Mouse (Mus musculus) forebrain, embryonic 13.5 days (tissue): ENCODE results near the gene Ablim1. TPM values are rescaled to one million over a fixed set of nuclear protein-coding genes. Genes with fewer than 3 reads are reported as not detected.

Source experiments
- ATAC-seq: fragments of 200-750 bp; cut with Nextera tagmentation; 2 replicates; pipeline ENCODE4 v1.8.0; 2017
- H3K27ac ChIP-seq: fragments of 300-500 bp; sonication (generic); 2 replicates; pipeline ENCODE4 v1.5.1; 2015; ENCODE audit warnings: inconsistent platforms, mild to moderate bottlenecking, moderate library complexity
- H3K27me3 ChIP-seq: fragments of 300-500 bp; sonication (generic); 2 replicates; pipeline ENCODE4 v1.6.1; 2015; ENCODE audit warnings: mild to moderate bottlenecking, inconsistent platforms
- H3K36me3 ChIP-seq: fragments of 300-500 bp; sonication (generic); 2 replicates; pipeline ENCODE4 v1.6.1; 2015; ENCODE audit warnings: mild to moderate bottlenecking, inconsistent platforms; ENCODE audit not compliant: poor library complexity, severe bottlenecking
- H3K4me1 ChIP-seq: fragments of 300-500 bp; sonication (generic); 2 replicates; pipeline ENCODE4 v1.6.1; 2015; ENCODE audit warnings: inconsistent platforms
- H3K4me2 ChIP-seq: fragments of 300-500 bp; sonication (generic); 2 replicates; pipeline ENCODE4 v1.6.1; 2015; ENCODE audit warnings: inconsistent platforms, mild to moderate bottlenecking, moderate library complexity
- H3K4me3 ChIP-seq: fragments of 300-500 bp; sonication (generic); 2 replicates; pipeline ENCODE4 v1.5.1; 2015; ENCODE audit warnings: mild to moderate bottlenecking, inconsistent platforms
- H3K9ac ChIP-seq: fragments of 300-500 bp; sonication (generic); 2 replicates; pipeline ENCODE4 v1.6.1; 2015; ENCODE audit warnings: mild to moderate bottlenecking, inconsistent platforms
- H3K9me3 ChIP-seq: fragments of 300-500 bp; sonication (generic); replicated peaks from 2 replicates; pipeline ENCODE4 v1.6.1; 2016; ENCODE audit warnings: inconsistent platforms
- WGBS: fragments of 180-500 bp; shearing (Covaris S2); methylation state at CpG from one replicate; pipeline ENCODE4 v1.1.7; 2015; 5-methylcytosine and 5-hydroxymethylcytosine counted together
- polyA plus RNA-seq: library from polyadenylated mRNA; unstranded; fragments of >200 nt; fragmentation: Nextera tagmentation; extraction: Ambion mirVana; gene quantifications from 2 replicates; pipeline ENCODE4 v1.2.1, GENCODE M21; 2015

Ablim1 gene
- polyA plus RNA-seq, 1 experiment from 2014 or later = 16.5 TPM

- no peak overlapping the region for H3K9ac ChIP-seq
- no peaks in the 10 kb centered on the region for H3K27me3 ChIP-seq
- no peaks in the 10 kb centered on the region for H3K4me1 ChIP-seq
- H3K27ac ChIP-seq = no peak overlapping the region
- no peak overlapping the region for H3K4me3 ChIP-seq
- no peaks in the 10 kb centered on the region for H3K9me3 ChIP-seq
- 83% methylated on average over 2 of the region's 2 CpGs for WGBS
- no peaks in the 10 kb centered on the region for H3K36me3 ChIP-seq
- H3K4me2 ChIP-seq = no peak overlapping the region
- no peak for ATAC-seq
These were observed 145.2 kb downstream of the Ablim1 start for GRCm38 (mm10) chr19:57169485-57169884.

DNA sequence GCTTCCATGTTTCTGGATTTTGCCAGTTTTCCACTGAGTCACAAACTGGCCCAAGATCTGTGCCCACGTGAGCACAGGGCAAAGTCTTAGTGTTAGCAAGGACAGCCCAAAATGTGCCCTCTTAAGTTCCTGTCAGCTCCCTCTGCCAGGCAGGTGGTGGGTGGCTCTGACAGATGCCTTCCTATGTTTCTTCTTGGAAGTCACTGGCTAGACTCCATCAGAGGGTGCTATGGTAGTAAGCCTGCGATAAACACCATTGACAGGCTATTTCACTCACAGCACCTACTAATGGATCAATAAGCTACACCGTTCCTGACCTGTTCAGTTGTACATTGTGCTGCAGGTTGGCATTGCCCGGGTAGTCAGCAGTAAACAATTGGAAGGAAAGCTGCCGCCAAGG is 147.0 kb downstream of the Ablim1 start:
- Histone ChIP-seq H3K4me3 (no peak overlapping the region), H3K27ac (no peak overlapping the region), H3K36me3 (no peaks in the 10 kb centered on the region), H3K4me2 (no peak overlapping the region), H3K9me3 (no peaks in the 10 kb centered on the region), H3K9ac (no peak overlapping the region), H3K4me1 (no peaks in the 10 kb centered on the region), H3K27me3 (no peaks in the 10 kb centered on the region)
- ATAC-seq = no peak
- WGBS = 85% methylated on average over 5 of the region's 5 CpGs

- no peaks in the 10 kb centered on the region for H3K36me3 ChIP-seq
- no peaks in the 10 kb centered on the region for H3K27me3 ChIP-seq
- no peak for ATAC-seq
- no peak overlapping the region for H3K4me3 ChIP-seq
- no peak overlapping the region for H3K4me2 ChIP-seq
- 91% methylated on average over 2 of the region's 2 CpGs for WGBS
- no peak overlapping the region for H3K9ac ChIP-seq
- no peak overlapping the region for H3K27ac ChIP-seq
- no peaks in the 10 kb centered on the region; the same call in 1 of the 2 replicates for H3K4me1 ChIP-seq
- H3K9me3 ChIP-seq = no peaks in the 10 kb centered on the region
These were observed 149.8 kb downstream of the Ablim1 start for GRCm38 (mm10) chr19:57164882-57165281.

DNA sequence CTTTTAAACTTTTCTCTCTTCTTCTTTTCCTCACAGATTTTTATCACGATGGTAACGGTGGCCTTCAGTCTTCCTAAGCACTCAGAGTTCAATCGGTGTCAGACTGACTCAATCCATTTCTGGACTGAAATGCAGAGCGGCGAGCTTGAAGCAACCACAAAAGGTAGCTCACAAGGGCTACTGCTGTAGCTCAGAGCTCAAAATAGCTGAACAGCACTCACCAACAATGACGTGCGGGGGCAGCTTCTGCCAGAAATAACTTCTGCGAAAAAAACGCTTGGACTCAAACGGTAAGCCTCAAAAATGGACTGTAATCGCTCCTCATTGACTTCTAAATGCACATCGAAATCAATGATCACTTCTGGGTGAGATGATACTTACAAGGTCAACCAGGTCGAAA is 151.4 kb downstream of the Ablim1 start:
- no peaks in the 10 kb centered on the region for H3K36me3 ChIP-seq
- no peak overlapping the region for H3K9ac ChIP-seq
- no peaks in the 10 kb centered on the region for H3K27me3 ChIP-seq
- H3K4me3 ChIP-seq = no peak overlapping the region
- ATAC-seq = no peak
- no peak overlapping the region for H3K4me2 ChIP-seq
- no peak overlapping the region for H3K27ac ChIP-seq
- H3K9me3 ChIP-seq = no peaks in the 10 kb centered on the region
- 86% methylated on average over 13 of the region's 13 CpGs for WGBS
- no peaks in the 10 kb centered on the region; the same call in 1 of the 2 replicates for H3K4me1 ChIP-seq

- no peaks in the 10 kb centered on the region for H3K9me3 ChIP-seq
- 84% methylated on average over 11 of the region's 11 CpGs for WGBS
- no peak for ATAC-seq
- no peak overlapping the region for H3K4me2 ChIP-seq
- H3K9ac ChIP-seq = no peak overlapping the region
- no peaks in the 10 kb centered on the region; the same call in 1 of the 2 replicates for H3K4me1 ChIP-seq
- H3K27me3 ChIP-seq = no peaks in the 10 kb centered on the region
- H3K36me3 ChIP-seq = no peaks in the 10 kb centered on the region
- no peak overlapping the region for H3K27ac ChIP-seq
- no peak overlapping the region for H3K4me3 ChIP-seq
These were observed 152.6 kb downstream of the Ablim1 start for GRCm38 (mm10) chr19:57161978-57162727.

DNA sequence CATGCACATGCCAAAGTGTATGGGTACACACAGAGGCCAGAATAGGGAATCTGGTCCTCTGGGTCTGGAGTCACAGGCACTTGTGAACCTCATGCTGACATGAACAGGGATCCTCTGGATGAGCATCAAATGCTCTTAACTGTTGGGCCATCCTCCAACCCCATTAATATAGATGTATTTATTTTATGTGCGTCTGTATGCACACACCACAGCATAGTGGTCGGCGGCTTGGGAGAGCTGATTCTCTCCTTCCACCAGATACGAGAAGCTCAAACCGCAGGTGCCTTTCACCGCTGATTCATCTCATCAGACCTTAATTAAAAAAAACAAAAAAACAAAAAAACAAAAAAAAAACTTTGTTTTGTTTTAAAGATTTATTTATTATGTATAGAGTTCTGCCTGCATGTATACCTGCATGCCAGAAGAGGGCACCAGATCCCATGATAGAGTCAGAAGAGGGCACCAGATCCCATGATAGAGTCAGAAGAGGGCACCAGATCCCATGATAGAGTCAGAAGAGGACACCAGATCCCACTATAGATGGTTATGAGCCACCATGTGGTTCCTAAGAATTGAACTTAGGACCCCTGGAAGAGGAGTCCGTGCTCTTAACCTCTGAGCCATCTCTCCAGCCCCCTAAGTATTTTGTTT is 153.6 kb downstream of the Ablim1 start:
- no peak overlapping the region for H3K9ac ChIP-seq
- no peak overlapping the region for H3K4me3 ChIP-seq
- no peak overlapping the region for H3K4me2 ChIP-seq
- H3K4me1 ChIP-seq = no peaks in the 10 kb centered on the region; the same call in 1 of the 2 replicates
- H3K36me3 ChIP-seq = no peaks in the 10 kb centered on the region
- no peaks in the 10 kb centered on the region for H3K9me3 ChIP-seq
- 74% methylated on average over 7 of the region's 7 CpGs for WGBS
- H3K27me3 ChIP-seq = no peaks in the 10 kb centered on the region
- ATAC-seq = peak; percentile 66; the same call in 1 of the 2 replicates
- no peak overlapping the region for H3K27ac ChIP-seq

- Histone ChIP-seq H3K4me3 (no peak overlapping the region), H3K4me2 (no peak overlapping the region), H3K36me3 (no peaks in the 10 kb centered on the region), H3K27ac (no peak overlapping the region), H3K27me3 (no peaks in the 10 kb centered on the region), H3K9me3 (no peaks in the 10 kb centered on the region), H3K4me1 (peaks cover 2% of the 10 kb centered on the region), H3K9ac (no peak overlapping the region)
- 82% methylated on average over 20 of the region's 20 CpGs for WGBS
- no peak for ATAC-seq
These were observed 156.9 kb downstream of the Ablim1 start for GRCm38 (mm10) chr19:57157731-57158343.

GRCm38 (mm10) chr19:57155121-57155884 is 159.4 kb downstream of the Ablim1 start:
- 78% methylated on average over 14 of the region's 14 CpGs for WGBS
- Histone ChIP-seq H3K9ac (no peak overlapping the region), H3K27ac (no peak overlapping the region), H3K4me2 (no peak overlapping the region), H3K4me3 (no peak overlapping the region), H3K27me3 (no peaks in the 10 kb centered on the region), H3K36me3 (no peaks in the 10 kb centered on the region), H3K9me3 (no peaks in the 10 kb centered on the region), H3K4me1 (peaks cover 15% of the 10 kb centered on the region)
- ATAC-seq = no peak

GRCm38 (mm10) chr19:57152357-57152756 is 162.4 kb downstream of the Ablim1 start:
- ATAC-seq = peak; percentile 79
- Histone ChIP-seq H3K27me3 (no peaks in the 10 kb centered on the region), H3K9me3 (no peaks in the 10 kb centered on the region), H3K36me3 (no peaks in the 10 kb centered on the region), H3K27ac (no peak overlapping the region), H3K9ac (no peak overlapping the region), H3K4me2 (peak overlapping the region; percentile 22), H3K4me3 (no peak overlapping the region), H3K4me1 (peaks cover 15% of the 10 kb centered on the region)
- WGBS = 22% methylated on average over 9 of the region's 9 CpGs

- 90% methylated on average over 9 of the region's 9 CpGs for WGBS
- Histone ChIP-seq H3K4me3 (no peak overlapping the region), H3K4me2 (no peak overlapping the region), H3K36me3 (no peaks in the 10 kb centered on the region), H3K9me3 (no peaks in the 10 kb centered on the region), H3K27ac (no peak overlapping the region), H3K27me3 (no peaks in the 10 kb centered on the region), H3K9ac (no peak overlapping the region), H3K4me1 (peaks cover 15% of the 10 kb centered on the region)
- ATAC-seq = no peak
These were observed 163.2 kb downstream of the Ablim1 start for GRCm38 (mm10) chr19:57151504-57151903.

- Histone ChIP-seq H3K9ac (no peak overlapping the region), H3K4me2 (no peak overlapping the region), H3K4me3 (no peak overlapping the region), H3K27me3 (no peaks in the 10 kb centered on the region), H3K4me1 (peaks cover 15% of the 10 kb centered on the region), H3K27ac (no peak overlapping the region), H3K36me3 (no peaks in the 10 kb centered on the region), H3K9me3 (no peaks in the 10 kb centered on the region)
- no peak for ATAC-seq
- 52% methylated on average over 1 of the region's 1 CpGs for WGBS
These were observed 164.4 kb downstream of the Ablim1 start for GRCm38 (mm10) chr19:57150275-57150674.

DNA sequence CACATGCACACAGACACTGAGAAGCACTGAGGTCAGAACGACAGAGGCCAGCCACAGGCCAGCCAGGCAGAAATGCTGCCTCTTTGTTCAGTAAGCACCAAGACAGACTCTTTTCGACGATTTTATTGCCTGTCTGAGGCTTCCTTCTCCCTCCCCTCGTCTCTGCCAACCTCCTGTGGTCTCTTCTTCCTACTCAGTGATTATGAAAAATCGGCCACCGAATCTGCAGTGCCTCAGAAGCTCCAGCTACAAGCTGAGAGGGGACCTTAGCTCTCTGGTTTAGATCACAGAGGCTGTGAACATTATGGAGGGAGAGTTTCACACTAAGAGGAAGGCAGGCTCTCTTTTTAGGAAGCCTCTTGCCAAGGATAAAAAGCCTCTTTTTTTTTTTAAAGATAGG is 167.0 kb downstream of the Ablim1 start:
- H3K9me3 ChIP-seq = no peaks in the 10 kb centered on the region
- no peak overlapping the region for H3K4me2 ChIP-seq
- 45% methylated on average over 6 of the region's 6 CpGs for WGBS
- ATAC-seq = no peak
- no peaks in the 10 kb centered on the region for H3K36me3 ChIP-seq
- peaks cover 12% of the 10 kb centered on the region for H3K4me1 ChIP-seq
- H3K9ac ChIP-seq = no peak overlapping the region
- H3K27me3 ChIP-seq = no peaks in the 10 kb centered on the region
- H3K27ac ChIP-seq = no peak overlapping the region
- no peak overlapping the region for H3K4me3 ChIP-seq
